Mouse (Mus musculus): ENCODE data around the gene Dcaf7.
"Not testable (repeated sequence)": the region's sequence is repeated elsewhere in the genome, so short reads cannot be mapped to it uniquely, and the experiment has no call there.

Dcaf7 gene

GRCm38 (mm10) chr11:106036548-106037417, at the start of gene Dcaf7:
Gene Dcaf7, plus strand, starts transcription at chr11:106036872.
- peak; percentile 98 for DNase-seq (ENCODE audit: low spot score in 2 of 2)

GRCm38 (mm10) chr11:105987446-105987845, 49.2 kb upstream of the Dcaf7 start:
- no peak for DNase-seq (ENCODE audit: low spot score in 2 of 2)

DNA sequence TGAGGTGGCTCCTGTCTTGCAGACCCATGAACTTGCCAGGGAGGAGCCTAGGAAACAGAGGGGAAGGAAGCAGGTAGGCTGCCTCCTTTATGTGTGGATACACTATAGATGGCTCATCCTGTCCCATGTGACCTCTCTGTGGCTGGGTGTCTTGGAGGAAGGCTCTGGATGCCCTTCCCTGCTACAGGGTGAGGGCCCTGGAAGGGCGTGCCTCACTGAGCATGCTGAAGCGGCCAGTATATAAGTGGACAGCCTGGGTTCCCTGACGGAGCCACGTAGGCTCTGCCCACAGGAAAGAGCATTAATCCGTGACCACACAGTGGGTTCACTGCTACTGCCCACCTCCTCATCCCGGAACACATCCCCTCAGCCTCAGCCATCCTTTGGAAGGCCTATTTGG, 47.2 kb upstream of the Dcaf7 start:
- no peak for DNase-seq (ENCODE audit: low spot score in 2 of 2)

- DNase-seq (ENCODE audit: low spot score in 2 of 2) = no peak
These were observed 46.4 kb upstream of the Dcaf7 start for GRCm38 (mm10) chr11:105990231-105990630.

DNA sequence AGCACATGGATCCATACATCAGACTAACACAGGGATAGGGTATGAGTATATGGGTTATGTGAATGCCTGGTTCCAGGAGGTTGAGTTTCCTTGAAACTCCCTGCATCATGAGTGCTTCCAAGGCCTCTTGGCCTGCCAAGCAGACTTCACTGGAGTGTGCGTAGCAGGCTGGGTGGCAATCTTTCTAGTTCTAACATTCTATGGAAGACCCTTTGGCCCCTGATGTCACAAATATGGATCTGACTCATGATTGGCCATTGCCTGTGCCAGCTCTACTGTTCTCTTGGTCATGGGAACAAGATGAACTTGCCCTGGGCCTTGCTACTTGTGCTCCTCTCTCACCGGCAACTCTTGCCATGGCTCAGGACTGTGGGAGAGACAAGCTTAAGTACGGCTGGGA, 42.3 kb upstream of the Dcaf7 start, which contains the start of gene Ace3:
Gene Ace3 (plus strand): TSS at position 301 of the 400 bp plus-strand sequence.
- no peak for DNase-seq (ENCODE audit: low spot score in 2 of 2)

DNA sequence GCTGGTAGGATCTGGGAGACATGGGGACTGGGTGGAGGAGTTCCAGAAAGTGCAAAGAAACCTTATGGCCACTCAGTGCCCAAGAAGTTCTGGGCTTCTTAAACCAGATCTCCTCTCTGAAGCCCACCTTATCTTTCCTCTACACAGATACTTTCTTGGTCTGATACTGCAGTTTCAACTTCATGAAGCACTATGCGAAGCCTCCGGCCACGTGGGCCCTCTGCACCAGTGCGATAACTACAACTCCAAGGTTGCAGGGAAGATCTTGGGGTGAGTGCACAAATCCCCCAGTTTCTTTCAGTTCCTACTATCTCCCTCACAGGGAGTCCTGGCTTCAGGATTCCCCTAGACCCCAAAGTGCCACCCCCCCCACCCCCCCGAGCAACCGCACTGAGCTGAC, 36.6 kb upstream of the Dcaf7 start:
- DNase-seq (ENCODE audit: low spot score in 2 of 2) = no peak

- DNase-seq (ENCODE audit: low spot score in 2 of 2) = no peak
These were observed 35.0 kb upstream of the Dcaf7 start for GRCm38 (mm10) chr11:106001718-106002117.

- no peak for DNase-seq (ENCODE audit: low spot score in 2 of 2)
These were observed 32.1 kb upstream of the Dcaf7 start for GRCm38 (mm10) chr11:106004576-106004975.

DNA sequence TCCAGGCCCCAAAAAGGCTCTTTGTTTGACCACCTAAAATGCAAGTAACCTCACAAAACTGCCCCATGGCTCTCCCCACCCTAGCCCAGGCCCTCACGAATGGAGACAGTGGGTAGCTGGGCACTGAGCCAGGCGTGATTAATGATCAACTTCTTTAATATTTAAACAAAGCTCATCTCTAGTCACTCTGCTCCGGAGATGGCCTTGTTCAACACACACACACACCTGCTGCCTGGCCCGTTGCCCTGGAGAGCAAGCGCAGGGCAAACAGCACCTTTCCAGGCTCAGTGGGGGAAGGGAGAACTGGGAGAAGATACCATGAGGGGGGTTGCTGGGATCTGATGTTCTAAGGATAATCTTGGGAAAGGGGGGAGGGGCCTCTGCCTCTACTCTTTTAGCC, 30.7 kb upstream of the Dcaf7 start:
- DNase-seq (ENCODE audit: low spot score in 2 of 2) = no peak

- peak in 1 of 2 experiments; percentile 20 for DNase-seq (ENCODE audit: low spot score in 2 of 2)
These were observed 28.9 kb upstream of the Dcaf7 start, which contains the start of gene Kcnh6 for GRCm38 (mm10) chr11:106007821-106008220. Gene Kcnh6, plus strand, starts transcription at chr11:106008124.

DNA sequence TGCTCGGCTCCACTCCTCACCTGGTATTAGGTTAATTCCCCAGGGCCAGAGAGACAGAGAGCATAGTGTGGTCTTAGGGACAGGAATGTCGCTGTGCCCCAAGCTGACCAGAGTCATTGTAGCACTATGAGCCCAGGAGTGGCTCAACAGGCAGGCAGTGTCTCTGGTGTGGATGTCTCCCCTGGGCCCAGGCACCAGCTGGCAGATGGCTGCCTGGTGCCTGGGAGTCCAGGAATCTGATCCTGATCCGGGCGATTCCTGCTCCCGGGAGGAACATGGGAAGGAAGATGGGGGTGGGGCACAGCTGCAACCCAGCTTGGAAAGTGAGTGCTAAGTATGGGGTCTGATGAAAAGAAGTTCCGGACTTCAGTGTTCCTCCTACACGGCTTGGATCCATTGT, 24.0 kb upstream of the Dcaf7 start:
- DNase-seq (ENCODE audit: low spot score in 2 of 2) = no peak

DNA sequence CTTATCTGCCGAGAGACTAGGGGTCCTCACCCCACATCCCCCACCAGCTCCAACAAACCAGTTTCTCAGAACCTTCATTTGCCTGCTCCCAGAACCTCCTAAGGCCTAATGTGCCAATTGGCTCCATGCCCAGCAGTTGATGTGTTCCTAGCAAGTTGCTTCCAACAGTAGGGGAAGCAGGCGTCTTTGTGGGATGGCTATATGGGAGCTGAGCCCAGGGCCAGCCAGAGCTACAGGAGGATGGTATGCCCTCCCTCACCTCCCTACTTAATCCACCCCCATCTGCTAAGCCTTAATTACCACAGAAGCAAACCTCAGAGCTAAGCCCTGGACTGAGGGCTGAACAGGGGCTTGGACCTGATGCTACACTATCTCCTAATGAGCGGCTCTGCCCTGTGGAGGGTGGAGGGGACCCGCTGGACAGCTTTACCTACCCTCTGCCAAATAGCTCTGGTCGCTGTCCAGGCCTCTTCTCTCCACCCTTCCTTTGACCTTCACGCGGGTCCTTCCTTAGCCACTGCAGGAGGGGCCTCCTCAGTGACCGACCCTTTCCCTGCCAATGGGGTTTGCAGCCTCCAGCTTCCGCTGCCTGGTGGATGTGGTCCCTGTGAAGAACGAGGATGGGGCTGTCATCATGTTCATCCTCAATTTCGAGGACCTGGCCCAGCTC, 23.0 kb upstream of the Dcaf7 start:
- peak; percentile 27 to 44 for DNase-seq (ENCODE audit: low spot score in 2 of 2)

DNA sequence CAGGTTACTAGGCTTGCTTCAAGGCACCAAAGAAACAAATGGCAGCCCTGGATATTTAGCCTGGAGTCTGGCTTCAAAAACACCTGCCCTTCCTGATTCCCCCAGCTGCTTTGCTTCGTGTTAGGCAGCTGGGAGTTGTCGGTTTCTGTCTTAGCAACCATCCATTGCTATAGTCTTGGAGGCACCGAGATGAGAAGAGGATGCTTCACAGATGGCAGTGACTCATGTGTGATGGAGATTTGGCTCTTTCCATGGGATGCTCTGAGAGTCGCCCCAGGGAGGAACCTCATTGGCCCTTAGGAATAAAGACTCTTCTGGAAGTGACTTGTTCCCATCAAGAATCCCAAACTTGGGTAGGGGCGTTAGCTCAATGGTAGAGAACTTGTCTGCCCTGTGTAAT, 20.2 kb upstream of the Dcaf7 start:
- no peak for DNase-seq (ENCODE audit: low spot score in 2 of 2)

DNA sequence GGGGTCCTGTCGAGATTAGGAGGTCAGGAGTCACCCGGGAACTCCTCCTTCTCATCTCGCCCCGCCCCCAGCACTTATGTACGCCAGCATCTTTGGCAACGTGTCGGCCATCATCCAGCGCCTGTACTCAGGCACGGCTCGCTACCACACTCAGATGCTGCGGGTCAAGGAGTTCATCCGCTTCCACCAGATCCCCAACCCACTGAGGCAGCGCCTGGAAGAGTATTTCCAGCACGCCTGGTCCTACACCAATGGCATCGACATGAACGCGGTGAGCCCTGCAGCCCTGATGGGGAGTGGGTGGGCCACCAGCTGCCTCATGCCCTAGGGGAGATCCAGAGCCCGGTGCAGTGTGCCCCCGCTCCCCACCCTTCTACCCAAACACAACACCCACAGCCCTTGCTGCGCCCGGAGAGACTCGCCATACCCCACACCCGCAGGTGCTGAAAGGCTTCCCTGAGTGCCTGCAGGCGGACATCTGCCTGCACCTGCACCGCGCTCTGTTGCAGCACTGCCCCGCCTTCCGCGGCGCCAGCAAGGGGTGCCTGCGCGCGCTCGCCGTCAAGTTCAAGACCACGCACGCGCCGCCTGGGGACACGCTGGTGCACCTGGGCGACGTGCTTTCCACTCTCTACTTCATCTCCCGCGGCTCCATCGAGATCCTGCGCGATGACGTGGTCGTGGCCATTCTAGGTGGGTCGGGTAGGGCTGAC, 16.5 kb upstream of the Dcaf7 start:
- DNase-seq (ENCODE audit: low spot score in 2 of 2) = no peak

- no peak for DNase-seq (ENCODE audit: low spot score in 2 of 2)
These were observed 10.9 kb upstream of the Dcaf7 start for GRCm38 (mm10) chr11:106025774-106026173.

GRCm38 (mm10) chr11:106026465-106027151, 10.1 kb upstream of the Dcaf7 start:
- DNase-seq (ENCODE audit: low spot score in 2 of 2) = peak; percentile 39 to 51

DNA sequence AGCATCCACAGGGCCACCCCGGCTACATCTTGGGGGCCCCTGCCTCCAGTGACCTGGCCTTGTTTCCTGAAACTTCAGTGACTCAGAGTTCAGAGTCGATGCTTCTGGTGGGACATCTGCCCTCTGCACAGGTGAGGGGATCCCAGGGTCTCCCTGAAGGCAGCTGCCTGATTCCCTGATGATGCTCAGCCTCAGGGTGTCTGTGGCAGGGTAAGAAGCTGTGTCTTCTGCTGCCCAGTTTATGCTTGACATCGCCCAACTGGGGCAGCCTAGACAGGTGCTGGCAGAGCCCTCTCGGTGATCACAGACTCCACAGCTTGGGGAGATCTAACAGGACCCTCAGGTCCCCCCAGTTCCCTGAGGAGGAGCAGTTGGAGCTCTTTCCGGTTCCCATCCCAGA, 9.1 kb upstream of the Dcaf7 start:
- DNase-seq (ENCODE audit: low spot score in 2 of 2) = no peak

DNA sequence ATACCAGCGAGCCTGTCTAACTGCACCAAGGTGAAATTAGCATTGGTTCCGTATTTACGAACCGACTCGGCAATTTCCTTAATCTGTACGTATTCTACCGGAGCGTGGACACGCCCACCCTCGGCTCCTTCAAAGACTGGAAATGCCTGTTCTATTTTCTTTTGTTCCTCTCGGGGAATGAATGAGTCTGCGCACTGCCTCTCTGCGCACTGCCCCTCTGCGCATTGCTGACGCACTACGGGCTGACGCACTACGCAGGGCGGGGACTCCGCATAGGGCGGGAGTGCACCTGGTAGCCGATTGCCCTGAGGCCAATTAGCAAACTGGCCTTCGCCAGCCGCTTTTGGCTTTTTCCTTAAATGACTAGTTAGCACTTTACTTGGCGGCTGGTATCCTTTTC, 4.6 kb upstream of the Dcaf7 start:
- DNase-seq (ENCODE audit: low spot score in 2 of 2) = not testable (repeated sequence)

DNA sequence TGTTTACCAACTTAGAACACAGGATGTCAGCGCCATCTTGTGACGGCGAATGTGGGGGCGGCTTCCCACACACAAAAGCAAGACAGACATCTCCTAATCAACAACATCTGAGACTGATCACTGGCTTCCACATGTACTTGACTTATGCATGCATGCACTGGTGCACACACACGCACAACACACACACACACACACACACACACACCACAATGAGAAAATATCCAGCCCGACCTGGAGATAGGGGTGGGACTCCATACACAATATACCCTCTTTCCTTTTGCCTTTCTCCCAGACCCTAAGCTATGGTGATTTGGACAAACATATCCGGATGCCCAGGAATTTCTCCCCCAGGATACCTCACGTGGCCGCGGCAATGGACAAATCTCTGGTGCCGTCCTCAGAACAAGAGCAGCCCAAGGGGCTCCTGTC, 3.2 kb upstream of the Dcaf7 start:
- DNase-seq (ENCODE audit: low spot score in 2 of 2) = peak; percentile 39 to 41

GRCm38 (mm10) chr11:106034986-106035385, 1.7 kb upstream of the Dcaf7 start:
- no peak for DNase-seq (ENCODE audit: low spot score in 2 of 2)

DNA sequence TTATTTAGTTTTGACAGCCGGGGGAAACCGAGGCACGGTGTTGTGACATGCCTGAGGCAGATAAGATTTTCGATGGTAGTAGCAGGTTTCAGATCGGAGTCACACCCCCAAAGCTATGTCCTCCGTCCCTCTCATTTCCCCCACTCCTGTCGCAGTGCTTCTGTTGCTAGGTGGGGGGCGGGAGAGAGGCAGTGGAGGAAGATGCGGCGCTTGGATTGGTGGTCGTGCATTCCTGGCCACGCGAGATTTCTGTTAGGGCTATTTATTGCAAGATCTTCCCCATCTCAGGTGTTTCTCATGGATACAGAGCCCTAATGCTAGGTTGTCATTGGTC, 713 bp downstream of the Dcaf7 start:
- no peak for DNase-seq (ENCODE audit: low spot score in 2 of 2)

DNA sequence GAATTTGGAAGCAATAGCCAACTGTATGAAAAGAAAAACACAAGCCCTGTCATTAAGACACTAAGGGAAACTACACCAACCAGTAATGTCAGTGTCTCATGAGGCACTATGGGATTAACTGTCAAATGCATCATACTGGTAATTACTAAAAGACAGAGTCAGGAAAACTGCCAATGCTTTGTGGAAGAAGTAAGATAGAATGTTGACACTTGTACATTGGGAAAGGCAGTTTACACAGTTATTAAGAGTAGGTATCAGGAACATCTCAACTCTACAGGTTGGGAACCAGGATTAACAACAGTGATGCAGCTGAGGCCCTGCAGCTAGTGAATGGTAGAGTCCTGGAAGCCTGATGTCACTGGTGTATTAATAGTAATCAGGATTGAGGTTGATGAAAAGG, 7.7 kb downstream of the Dcaf7 start:
- no peak for DNase-seq (ENCODE audit: low spot score in 2 of 2)

Data from heart, adult 9 months (tissue).